Mouse (Mus musculus) brain, embryonic 14.5 days (tissue): Measurements from ENCODE around the gene Lrrc66. TPM values are rescaled to one million over a fixed set of nuclear protein-coding genes. Genes with fewer than 3 reads are reported as not detected.

Source experiments
- DNase-seq: peaks from one replicate; pipeline ENCODE4 v3.0.0-alpha.2; 2011; ENCODE audit warnings: low read depth
- CTCF ChIP-seq: fragments of 200-500 bp; IDR thresholded peaks from 2 replicates; pipeline ENCODE4 v1.5.1; 2012; ENCODE audit warnings: inconsistent platforms, mild to moderate bottlenecking, moderate library complexity, borderline replicate concordance; ENCODE audit not compliant: insufficient read depth, insufficient read length; ENCODE audit errors: extremely low read depth
- POLR2A ChIP-seq: fragments of 200-500 bp; IDR thresholded peaks from 2 replicates; pipeline ENCODE4 v1.6.1; 2012; ENCODE audit warnings: mild to moderate bottlenecking, inconsistent platforms, borderline replicate concordance; ENCODE audit not compliant: poor library complexity, insufficient read depth, insufficient read length, severe bottlenecking; ENCODE audit errors: extremely low read depth
- polyA plus RNA-seq: library from polyadenylated mRNA; depleted of rRNA; stranded (reverse); fragments of >200 nt; gene quantifications from 2 replicates; pipeline ENCODE4 v1.2.3, GENCODE M21; 2012; rRNA removed

The Lrrc66 gene
- polyA plus RNA-seq, 1 experiment, result 0.04 TPM

DNA sequence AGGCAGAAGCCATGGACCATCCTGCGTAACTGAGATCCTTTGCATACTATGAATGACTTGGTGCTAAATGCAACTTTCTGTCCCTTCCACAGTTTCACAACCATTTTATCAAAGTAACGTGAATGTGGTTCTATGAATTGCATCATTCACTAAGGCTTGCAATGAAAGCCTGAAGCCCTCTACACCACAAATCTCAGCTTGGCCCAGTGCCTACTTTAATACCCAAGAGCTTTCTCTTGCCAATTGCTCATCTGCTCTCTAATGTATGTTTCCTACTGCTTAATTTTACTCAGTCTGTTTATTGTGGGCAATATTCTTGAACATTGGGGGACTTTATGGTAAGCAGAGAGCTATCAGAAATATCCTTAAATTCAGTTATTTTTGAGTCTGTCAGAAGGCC, 59.5 kb downstream of the Lrrc66 start:
- peak; percentile 44 for DNase-seq

DNA sequence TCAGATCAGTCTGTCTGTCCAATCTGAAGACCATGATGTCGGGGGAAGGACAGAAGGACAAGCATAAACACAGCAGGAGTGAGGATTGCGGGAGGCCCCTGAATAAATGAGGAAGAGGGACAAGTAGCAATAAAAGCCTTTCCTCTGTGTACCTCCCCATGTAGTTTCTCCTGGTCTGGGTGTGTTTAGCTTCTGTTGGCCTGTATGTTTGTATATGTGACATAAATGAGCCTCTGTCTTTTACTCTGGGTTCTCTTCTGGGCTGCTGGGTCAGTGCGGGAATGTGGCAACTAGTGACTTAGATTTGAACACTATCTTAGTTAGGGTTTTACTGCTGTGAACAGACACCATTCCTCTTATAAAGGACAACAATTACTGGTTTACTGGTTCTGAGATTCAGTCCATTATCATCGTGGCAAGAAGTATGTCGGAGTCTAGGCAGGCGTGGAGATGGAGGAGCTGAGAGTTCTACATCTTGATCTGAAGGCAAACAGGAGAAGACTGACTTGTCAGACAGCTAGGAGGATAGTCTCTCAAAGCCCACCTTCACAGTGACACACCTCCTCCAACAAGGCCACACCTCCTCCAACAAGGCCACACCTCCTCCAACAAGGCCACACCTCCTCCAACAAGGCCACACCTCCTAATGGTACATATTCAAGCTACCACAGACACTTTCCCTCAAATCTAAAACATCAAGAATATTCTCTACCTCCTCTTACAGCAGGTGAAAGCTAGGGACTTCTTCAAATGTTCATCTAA, 60.8 kb downstream of the Lrrc66 start:
- TF ChIP-seq POLR2A (no peak), CTCF (no peak)
- no peak for DNase-seq

More for the DNA sequence above, 59.5 kb downstream of the Lrrc66 start:
- no peak for TF ChIP-seq CTCF
- TF ChIP-seq POLR2A, result no peak

GRCm38 (mm10) chr5:73569181-73569580, 63.1 kb downstream of the Lrrc66 start:
- TF ChIP-seq CTCF, result no peak
- no peak for TF ChIP-seq POLR2A

DNA sequence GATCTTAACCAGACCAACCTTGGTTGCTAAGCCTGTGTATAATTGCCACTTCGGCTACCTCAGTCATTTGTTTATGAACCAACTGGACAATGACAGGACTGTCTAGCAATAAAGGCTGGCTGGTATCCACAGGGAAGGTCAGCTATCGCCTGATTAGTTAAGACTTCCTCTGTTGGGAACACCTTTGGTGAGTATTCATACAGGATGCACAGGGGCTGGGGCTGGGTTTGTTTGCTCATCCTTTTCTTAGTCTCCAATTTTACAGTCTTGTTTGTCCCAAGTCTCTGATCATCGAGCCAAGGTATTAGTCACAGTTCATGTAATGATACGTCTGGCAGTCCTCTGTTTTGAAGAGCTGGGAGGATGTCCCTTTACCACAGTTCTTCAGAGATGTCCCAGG, 65.4 kb downstream of the Lrrc66 start:
- TF ChIP-seq POLR2A (no peak), CTCF (no peak)
- no peak for DNase-seq

More at GRCm38 (mm10) chr5:73569181-73569580, 63.1 kb downstream of the Lrrc66 start:
- DNase-seq, result no peak

GRCm38 (mm10) chr5:73566119-73566518, 66.2 kb downstream of the Lrrc66 start:
- no peak for DNase-seq
- TF ChIP-seq CTCF (no peak), POLR2A (no peak)

GRCm38 (mm10) chr5:73564038-73564437, 68.3 kb downstream of the Lrrc66 start:
- TF ChIP-seq POLR2A (no peak), CTCF (no peak)
- no peak for DNase-seq

- no peak for TF ChIP-seq CTCF
- TF ChIP-seq POLR2A, result no peak
- DNase-seq, result no peak
These were observed 73.6 kb downstream of the Lrrc66 start for GRCm38 (mm10) chr5:73558756-73559155.

DNA sequence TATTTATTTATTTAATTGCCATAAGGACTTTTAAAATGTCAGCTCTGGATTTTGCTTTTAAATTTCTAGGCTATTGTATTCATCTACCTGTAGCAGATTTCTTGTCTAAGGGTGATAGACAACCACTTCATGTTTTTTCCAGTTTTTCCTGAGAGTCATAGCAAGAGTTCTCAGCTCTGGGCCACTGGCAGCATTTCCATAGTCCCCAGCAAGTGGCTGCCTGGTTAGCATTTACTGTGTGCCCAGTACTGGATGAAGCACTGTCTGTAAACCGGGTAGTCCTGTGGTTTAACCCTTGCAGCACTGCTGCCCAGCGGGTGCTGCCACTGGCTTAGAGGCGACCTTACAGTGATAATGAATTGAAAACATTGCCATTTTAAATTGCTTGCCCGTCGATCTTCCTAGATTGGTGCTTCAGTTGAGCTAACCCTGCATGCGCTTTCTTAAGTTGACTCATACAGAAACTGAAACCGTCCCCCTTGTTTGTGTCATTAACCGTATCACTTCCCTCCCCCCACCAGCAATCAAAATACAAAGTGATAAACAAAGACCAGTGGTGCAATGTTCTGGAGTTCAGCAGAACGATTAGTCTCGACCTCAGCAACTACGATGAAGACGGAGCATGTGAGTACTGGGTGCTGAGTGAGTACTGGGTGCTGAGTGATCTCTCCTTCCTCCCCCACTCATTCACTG, 75.4 kb downstream of the Lrrc66 start:
- TF ChIP-seq POLR2A (no peak), CTCF (no peak)
- DNase-seq, result no peak

Other genes starting within 250 kb of the Lrrc66 start
- gene Cwh43, start 226.5 kb downstream of the Lrrc66 start, polyA plus RNA-seq, result 0.08 and 0.25 TPM in 2 replicates
- 33.5 and 43.7 TPM in 2 replicates for gene Dcun1d4, start 151.5 kb downstream of the Lrrc66 start, polyA plus RNA-seq
- gene Sgcb, start 15.3 kb upstream of the Lrrc66 start, polyA plus RNA-seq, result 18.3 and 20.6 TPM in 2 replicates
- gene Spata18, start 18.9 kb upstream of the Lrrc66 start, polyA plus RNA-seq, result 0.58 and 1.7 TPM in 2 replicates